Mouse (Mus musculus) embryonic stem cell, embryonic (primary cell): ENCODE measurements at regions not wholly inside any gene's neighbourhood (a gene's known extent, or its start where the extent isn't known, plus 50 kb on each side); places are given as distances from the start of the nearest gene placed in this dataset.
"Not testable (repeated sequence)": the region's sequence is repeated elsewhere in the genome, so short reads cannot be mapped to it uniquely, and the experiment has no call there.

Experiments
- CTCF ChIA-PET, 4 experiments: fragments of 300-600 bp in 2 of 4; fragments of 350-600 bp in 2 of 4; sonication (Branson Sonifier 250); formaldehyde crosslinking; loops; one replicate each; lab custom pipeline; 2022; ENCODE audit warnings: inconsistent platforms in 2 of 4; lab: Charles Lee
- POLR2A ChIA-PET, 4 experiments: fragments of 300-600 bp in 2 of 4; fragments of 350-600 bp in 2 of 4; sonication (Branson Sonifier 250); formaldehyde crosslinking; loops; one replicate each; lab custom pipeline; 2022; ENCODE audit warnings: antibody characterized with exemption in 4 of 4, inconsistent platforms in 1 of 4; lab: Charles Lee

GRCm38 (mm10) chr6:123930951-123931350 lies 77.7 kb upstream of the Vmn2r25 start:
- CTCF ChIA-PET, POLR2A ChIA-PET: not testable (repeated sequence)

GRCm38 (mm10) chr6:123937930-123938329 lies 84.7 kb upstream of the Vmn2r25 start:
- ChIA-PET CTCF (no interaction called here), POLR2A (no interaction called here)

- ChIA-PET POLR2A (no interaction called here), CTCF (interaction anchor here in 1 of 4 experiments (0.6 kb wide), 1 partner anchor 143 kb away, joined by 3 read pairs; no protein-coding TSS in a partner anchor)
Measured at GRCm38 (mm10) chr6:123961321-123961720, 63.0 kb upstream of the Vmn2r26 start.

- ChIA-PET POLR2A (interaction anchor here in 1 of 4 experiments (0.5 kb wide), 1 partner anchor 478 kb away, joined by 3 read pairs; no protein-coding TSS in a partner anchor), CTCF (no interaction called here)
Measured at GRCm38 (mm10) chr6:123971180-123971579, 53.2 kb upstream of the Vmn2r26 start.
